Mouse (Mus musculus): ENCODE measurements around the gene Fgfr2.

GRCm38 (mm10) chr7:130886246-130886645, 2236.9 kb downstream of the Fgfr2 start:
- TF ChIP-seq USF1 (IDR thresholded peaks at IDR 0.05; ENCODE audit: low read depth): no peak
- TF ChIP-seq POLR2A (IDR thresholded peaks at IDR 0.05; ENCODE audit: insufficient read length, low read depth): no peak
- TF ChIP-seq MAX (IDR thresholded peaks at IDR 0.05; ENCODE audit: low read depth): no peak
